Mouse (Mus musculus) lung, adult 2 months (tissue): Measurements from ENCODE around the gene Urah.

ENCODE experiments used
- CTCF ChIP-seq: fragments of 200-500 bp; IDR thresholded peaks from 2 replicates; pipeline ENCODE4 v1.5.1; 2011; ENCODE audit warnings: mild to moderate bottlenecking, low read length, control low read depth; ENCODE audit not compliant: insufficient read depth
- POLR2A ChIP-seq: fragments of 200-500 bp; IDR thresholded peaks from 2 replicates; pipeline ENCODE4 v1.6.1; 2011; ENCODE audit warnings: low read depth, mild to moderate bottlenecking, control low read depth, low read length, borderline replicate concordance; ENCODE audit errors: extremely low read depth

- TF ChIP-seq POLR2A: no peak
- TF ChIP-seq CTCF: no peak
Observed at GRCm38 (mm10) chr7:140877364-140877763, 42.5 kb downstream of the Urah start.
